Mouse (Mus musculus) megakaryocyte, embryonic 14.5 days (primary cell): ENCODE results near the gene Igfbp2. TPM values are rescaled to one million over a fixed set of nuclear protein-coding genes. Genes with fewer than 3 reads are reported as not detected.

ENCODE experiments used
- H3K27me3 ChIP-seq: replicated peaks from 2 replicates; pipeline ENCODE3; 2012; ENCODE audit warnings: inconsistent platforms
- H3K36me3 ChIP-seq: replicated peaks from 2 replicates; pipeline ENCODE3; 2012; ENCODE audit warnings: low read length, inconsistent platforms, mixed read lengths
- H3K4me1 ChIP-seq: 2 replicates; pipeline ENCODE4 v1.6.1; 2012; ENCODE audit warnings: inconsistent platforms
- H3K4me3 ChIP-seq: replicated peaks from 2 replicates; pipeline ENCODE3; 2012; ENCODE audit warnings: moderate library complexity, mild to moderate bottlenecking, inconsistent platforms
- H3K9me3 ChIP-seq: 2 replicates; pipeline ENCODE4 v1.6.1; 2012; ENCODE audit warnings: inconsistent platforms
- FLI1 ChIP-seq: IDR thresholded peaks from 2 replicates; pipeline ENCODE4 v1.6.1; 2012; ENCODE audit warnings: low read length, inconsistent platforms, mixed read lengths
- GATA1 ChIP-seq: IDR thresholded peaks from 3 replicates; pipeline ENCODE4 v1.6.1; 2012; ENCODE audit warnings: mixed read lengths, low read length, inconsistent platforms, borderline replicate concordance
- polyA plus RNA-seq: library from polyadenylated mRNA; stranded (reverse); fragments of >175 nt; gene quantifications from 2 replicates; pipeline ENCODE4 v1.2.3, GENCODE M21; 2012; ENCODE audit warnings: low replicate concordance; ENCODE audit not compliant: insufficient read depth

Igfbp2 gene
- polyA plus RNA-seq, 1 experiment, result not detected

DNA sequence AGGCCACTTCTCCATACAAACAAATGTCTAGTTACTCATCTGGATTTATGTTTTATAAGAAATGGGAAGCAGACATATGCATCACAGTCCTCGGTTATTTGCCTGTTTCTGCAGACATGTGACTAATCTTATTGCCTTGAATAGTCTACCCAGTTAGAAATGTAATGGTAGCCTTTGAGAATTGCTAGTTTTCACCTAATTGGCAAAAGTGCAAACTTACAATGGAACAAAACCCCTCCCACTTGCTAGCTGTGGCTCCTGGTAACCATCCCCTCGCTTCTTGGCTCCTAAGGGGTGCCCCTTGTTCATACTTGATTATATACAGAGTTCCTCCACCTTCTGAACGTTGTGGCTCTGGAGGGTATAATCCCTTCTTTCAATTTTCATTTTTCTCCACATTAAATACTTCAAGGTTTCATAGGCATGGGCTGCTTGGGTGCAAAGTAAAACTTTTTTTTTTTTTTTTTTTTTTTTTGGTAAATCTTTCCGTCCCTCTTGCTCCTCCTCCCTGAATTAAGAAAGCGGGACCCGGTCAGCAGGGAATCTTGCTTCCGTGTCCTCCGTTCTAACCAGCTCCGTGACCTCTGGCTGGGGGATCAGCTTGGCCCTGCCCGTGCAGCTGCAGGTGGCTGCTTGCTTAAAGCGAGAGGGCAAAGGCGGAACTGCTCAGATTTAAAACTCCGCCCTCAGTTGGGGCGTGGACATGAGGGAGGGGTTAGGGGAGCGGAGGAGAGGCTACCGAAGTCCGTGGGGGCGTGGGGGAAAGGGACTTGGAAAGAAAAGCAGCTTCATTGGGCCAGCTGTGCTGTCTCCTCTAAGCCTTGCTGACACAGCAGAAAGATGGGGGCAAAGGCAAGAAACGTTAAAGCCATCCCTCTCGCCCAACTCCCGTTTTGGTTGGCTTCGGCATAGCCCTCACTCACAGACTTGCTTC, 45.6 kb downstream of the Igfbp2 start:
- no peaks in the 10 kb centered on the region for H3K36me3 ChIP-seq
- TF ChIP-seq FLI1, result no peak
- no peak for TF ChIP-seq GATA1
- peaks cover 64% of the 10 kb centered on the region for H3K27me3 ChIP-seq
- H3K4me1 ChIP-seq, result peaks cover 58% of the 10 kb centered on the region
- no peaks in the 10 kb centered on the region for H3K9me3 ChIP-seq
- H3K4me3 ChIP-seq, result peak overlapping the region; percentile 87

DNA sequence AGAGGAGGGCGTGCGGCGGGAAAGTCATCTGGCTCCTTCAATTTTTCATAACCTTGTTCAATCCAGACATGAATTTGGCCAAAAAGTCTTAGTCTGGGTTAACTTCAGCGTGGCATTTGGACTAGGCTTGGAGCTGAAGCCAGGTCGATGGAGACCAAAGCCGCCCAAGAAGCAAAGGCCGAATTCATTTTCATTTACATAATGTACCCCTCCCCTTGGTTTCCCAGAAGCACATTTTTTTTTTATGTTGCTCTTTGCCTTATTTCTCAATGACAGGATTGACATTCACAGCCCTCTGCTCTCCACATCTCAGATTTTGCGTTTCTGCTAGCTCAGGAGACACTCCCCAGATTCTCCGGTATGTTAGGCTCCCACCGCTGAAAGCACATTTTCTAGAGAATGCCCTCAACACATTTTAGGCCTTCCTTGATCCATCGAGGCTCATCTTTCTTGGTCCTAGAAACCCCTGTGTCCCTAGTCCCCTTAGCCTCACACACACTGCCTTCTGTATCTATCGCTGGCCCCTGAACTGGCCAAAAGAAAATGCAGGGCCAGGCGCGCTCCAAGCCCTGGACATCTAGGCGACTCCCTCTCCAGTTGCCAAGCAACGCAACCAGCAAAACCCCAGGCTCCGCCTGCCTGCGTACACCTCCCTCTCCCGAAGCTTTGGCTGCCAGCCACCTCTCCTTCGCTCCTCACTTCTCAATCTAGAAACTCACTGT, 46.5 kb downstream of the Igfbp2 start:
- peak overlapping the region; percentile 87 for H3K4me3 ChIP-seq
- H3K4me1 ChIP-seq, result peaks cover 58% of the 10 kb centered on the region
- TF ChIP-seq GATA1, result no peak
- no peak for TF ChIP-seq FLI1
- no peaks in the 10 kb centered on the region for H3K36me3 ChIP-seq
- peaks cover 72% of the 10 kb centered on the region for H3K27me3 ChIP-seq
- H3K9me3 ChIP-seq, result no peaks in the 10 kb centered on the region

DNA sequence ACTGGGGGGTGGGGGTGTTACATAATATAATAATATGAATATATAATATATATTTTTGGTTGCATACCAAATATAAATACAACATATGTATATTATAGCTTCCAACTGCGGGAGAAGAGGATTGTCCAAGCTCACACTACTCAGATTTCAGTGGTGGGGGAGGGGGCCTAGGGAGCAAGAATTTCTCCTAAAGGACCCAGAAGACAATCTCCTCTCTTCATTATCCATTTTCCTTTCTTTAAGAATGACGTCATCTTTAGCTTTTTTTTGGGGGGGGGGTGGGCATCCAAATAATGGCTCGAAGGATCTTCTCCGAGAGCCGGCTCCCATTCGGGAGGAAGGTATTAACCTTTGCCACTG, 47.0 kb downstream of the Igfbp2 start:
- H3K36me3 ChIP-seq, result no peaks in the 10 kb centered on the region
- H3K9me3 ChIP-seq, result no peaks in the 10 kb centered on the region
- TF ChIP-seq FLI1 (no peak), GATA1 (no peak)
- peaks cover 58% of the 10 kb centered on the region for H3K4me1 ChIP-seq
- peaks cover 77% of the 10 kb centered on the region for H3K27me3 ChIP-seq
- H3K4me3 ChIP-seq, result peak overlapping the region; percentile 79

DNA sequence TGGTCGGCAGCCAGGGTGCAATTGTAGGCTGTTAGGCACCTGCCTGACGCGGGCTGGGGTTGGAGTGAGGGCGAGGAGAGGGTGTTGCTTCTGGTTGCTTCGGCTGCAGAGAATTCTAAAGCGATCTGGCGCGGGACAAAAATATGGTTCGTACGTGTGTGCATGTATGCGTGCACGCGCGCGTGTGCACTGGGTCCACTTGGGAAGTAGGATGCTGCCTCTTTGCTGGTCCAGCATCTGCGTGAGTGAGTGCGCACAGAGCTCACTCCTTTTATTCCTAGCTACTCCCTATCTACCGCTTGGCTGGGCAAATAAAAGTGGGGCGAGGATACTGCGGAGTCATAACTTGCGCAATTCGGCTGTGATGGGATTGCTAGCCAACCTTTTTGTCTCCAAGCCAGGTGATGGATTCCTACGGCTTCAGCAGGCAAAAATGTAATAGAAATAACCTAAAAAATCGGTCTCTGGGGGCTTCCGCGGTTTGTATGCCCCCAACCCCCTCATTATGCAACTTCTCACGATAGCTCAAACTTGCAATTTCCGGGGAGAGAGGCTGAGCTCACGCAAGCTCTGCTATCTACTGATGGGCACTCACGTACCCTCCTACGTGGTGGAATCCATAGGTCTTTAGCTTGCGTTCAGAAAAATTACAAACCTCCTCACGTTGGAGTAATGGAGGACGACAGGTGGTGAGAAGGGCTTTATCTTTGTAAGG, 47.6 kb downstream of the Igfbp2 start:
- peaks cover 82% of the 10 kb centered on the region for H3K27me3 ChIP-seq
- TF ChIP-seq GATA1 (no peak), FLI1 (no peak)
- H3K4me1 ChIP-seq, result peaks cover 58% of the 10 kb centered on the region
- peak overlapping the region; percentile 79 for H3K4me3 ChIP-seq
- no peaks in the 10 kb centered on the region for H3K36me3 ChIP-seq
- no peaks in the 10 kb centered on the region for H3K9me3 ChIP-seq

DNA sequence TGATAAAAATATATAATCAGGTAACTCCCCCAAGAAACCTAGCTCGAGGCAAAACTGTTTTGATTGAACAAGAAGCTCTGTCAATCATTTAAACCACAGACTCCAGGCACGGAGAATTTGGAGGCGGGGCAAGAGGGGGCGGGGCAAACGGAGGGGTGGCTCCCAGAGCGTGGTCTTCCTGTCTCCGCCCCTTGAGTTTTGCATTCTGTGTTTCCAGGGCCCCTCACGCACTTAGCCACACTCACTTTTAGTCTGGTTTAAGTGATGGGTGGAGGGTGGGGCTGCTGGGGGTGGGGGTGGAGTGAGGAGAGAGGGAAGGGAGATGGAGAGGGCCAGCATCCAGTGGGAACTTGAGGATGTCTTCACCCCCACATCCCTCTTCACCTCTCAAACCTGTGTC, 48.2 kb downstream of the Igfbp2 start:
- Histone ChIP-seq H3K4me3 (no peak overlapping the region), H3K9me3 (no peaks in the 10 kb centered on the region), H3K4me1 (peaks cover 55% of the 10 kb centered on the region), H3K27me3 (peaks cover 86% of the 10 kb centered on the region), H3K36me3 (no peaks in the 10 kb centered on the region)
- TF ChIP-seq FLI1 (no peak), GATA1 (no peak)

GRCm38 (mm10) chr1:72873078-72873477, 48.8 kb downstream of the Igfbp2 start:
- Histone ChIP-seq H3K4me3 (no peak overlapping the region), H3K4me1 (peaks cover 57% of the 10 kb centered on the region), H3K27me3 (peaks cover 92% of the 10 kb centered on the region)

DNA sequence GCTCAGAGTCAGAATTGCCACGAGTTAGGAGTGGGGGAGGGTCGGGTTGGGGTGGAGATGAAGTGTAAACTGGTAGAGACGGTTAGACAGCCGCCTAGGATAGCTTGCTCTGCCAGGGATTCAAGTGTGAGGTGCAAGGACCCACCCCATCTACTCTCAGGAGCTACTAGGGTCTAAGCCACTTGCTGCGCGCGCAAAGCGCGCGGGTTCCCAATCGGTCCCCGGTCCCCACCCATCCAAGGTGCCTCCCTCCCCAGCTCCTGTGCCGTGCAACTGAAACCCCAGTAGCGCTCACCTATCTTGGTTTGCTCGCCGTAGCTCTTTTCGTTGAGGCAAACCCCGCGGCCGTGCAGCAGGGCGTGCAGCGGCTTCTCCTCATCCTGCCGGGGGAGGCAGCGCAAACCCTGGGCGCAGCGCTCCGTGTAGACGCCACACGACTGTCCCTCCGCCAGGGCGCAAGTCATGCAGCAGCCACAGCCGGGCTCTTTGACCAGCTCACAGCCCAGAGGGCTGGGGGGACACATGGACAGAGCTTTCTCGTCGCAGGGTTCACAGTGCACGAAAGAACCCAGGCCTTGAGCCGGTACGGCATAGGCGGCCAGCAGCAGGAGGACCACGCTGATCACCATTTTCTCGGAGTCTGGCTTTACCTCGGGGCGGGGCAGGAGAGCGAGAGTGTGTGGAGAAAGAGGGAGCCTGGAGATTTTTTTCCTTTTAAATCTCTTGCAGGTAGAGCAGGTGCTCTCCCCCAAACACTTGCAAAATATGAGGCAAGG, 49.4 kb downstream of the Igfbp2 start:
- Histone ChIP-seq H3K4me3 (peak overlapping the region; percentile 62), H3K4me1 (peaks cover 53% of the 10 kb centered on the region), H3K9me3 (no peaks in the 10 kb centered on the region), H3K27me3 (peaks cover 91% of the 10 kb centered on the region), H3K36me3 (no peaks in the 10 kb centered on the region)
- TF ChIP-seq FLI1, result no peak
- TF ChIP-seq GATA1, result no peak

More at GRCm38 (mm10) chr1:72873078-72873477, 48.8 kb downstream of the Igfbp2 start:
- no peak for TF ChIP-seq GATA1
- no peak for TF ChIP-seq FLI1
- H3K36me3 ChIP-seq, result no peaks in the 10 kb centered on the region
- H3K9me3 ChIP-seq, result no peaks in the 10 kb centered on the region

DNA sequence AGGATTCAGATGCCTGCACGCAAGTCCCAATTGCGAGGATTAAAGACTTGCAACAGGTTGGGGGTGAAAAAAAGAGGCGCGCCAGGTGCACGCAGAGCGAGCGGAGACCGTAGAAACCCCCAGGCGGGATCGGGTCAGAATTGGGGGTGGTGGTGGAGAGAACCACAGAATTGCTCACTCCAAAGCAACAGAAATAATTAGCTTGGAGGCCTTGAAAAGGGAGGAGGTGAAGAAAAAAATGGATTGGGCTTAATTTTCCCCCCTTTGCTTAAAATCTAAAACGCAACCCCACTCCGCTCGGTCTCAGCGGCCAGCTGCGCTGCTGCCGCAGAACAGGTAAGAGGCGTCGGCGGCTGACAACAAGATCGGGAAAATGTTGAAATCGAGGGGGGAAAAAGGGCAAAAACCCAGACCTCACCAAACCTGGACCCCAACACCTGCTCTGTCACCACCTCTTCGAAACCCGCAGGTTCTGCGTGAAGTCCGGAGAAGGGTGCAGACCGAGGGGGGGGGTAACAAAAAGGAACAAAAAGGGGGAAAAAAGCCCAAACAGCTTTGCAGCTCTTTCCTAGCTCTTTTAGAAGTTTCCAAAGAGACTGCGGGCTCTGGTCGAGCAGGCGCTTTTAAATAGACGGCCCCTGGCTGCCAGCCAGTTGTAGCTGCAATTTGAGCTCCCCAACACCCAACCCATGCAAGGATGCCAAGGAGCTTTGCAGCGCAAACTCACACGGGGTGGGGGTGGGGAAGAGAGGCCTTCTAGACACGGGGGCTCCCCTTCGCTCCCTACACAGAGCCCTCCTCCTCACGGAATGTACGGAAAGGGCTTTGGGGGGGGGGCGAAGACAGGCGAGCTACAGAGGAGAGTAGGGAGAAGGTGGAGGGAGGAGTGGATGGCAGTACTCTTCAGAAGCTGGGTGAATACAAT, 50.2 kb downstream of the Igfbp2 start, which contains the start of gene Igfbp5:
Gene Igfbp5, minus strand, starts transcription at position 598 of the 925 bp plus-strand sequence.
- Histone ChIP-seq H3K27me3 (peaks cover 86% of the 10 kb centered on the region), H3K36me3 (no peaks in the 10 kb centered on the region), H3K9me3 (no peaks in the 10 kb centered on the region), H3K4me3 (peak within 1 kb of the TSS; percentile 62), H3K4me1 (peaks cover 45% of the 10 kb centered on the region)
- TF ChIP-seq FLI1, result no peak
- no peak for TF ChIP-seq GATA1
